Mouse (Mus musculus) CD4-positive helper T cell, adult 2 months (primary cell): ENCODE measurements around the gene Ppm1h.

Experiments
- DNase-seq: peaks from one replicate; pipeline ENCODE4 v3.0.0-alpha.2; 2012; ENCODE audit warnings: low read depth, missing footprints, low spot score

Gene Ppm1h

GRCm38 (mm10) chr10:122768204-122768892 lies 89.8 kb downstream of the Ppm1h start:
- DNase-seq, result no peak

- DNase-seq, result no peak
These were observed 90.4 kb downstream of the Ppm1h start for GRCm38 (mm10) chr10:122768893-122769341.

- no peak for DNase-seq
These were observed 91.8 kb downstream of the Ppm1h start for GRCm38 (mm10) chr10:122770337-122770736.

- DNase-seq, result no peak
These were observed 92.4 kb downstream of the Ppm1h start for GRCm38 (mm10) chr10:122770987-122771386.

GRCm38 (mm10) chr10:122774169-122774568 lies 95.6 kb downstream of the Ppm1h start:
- no peak for DNase-seq

- DNase-seq, result no peak
These were observed 98.9 kb downstream of the Ppm1h start for GRCm38 (mm10) chr10:122777436-122777835.

- no peak for DNase-seq
These were observed 99.5 kb downstream of the Ppm1h start for GRCm38 (mm10) chr10:122777939-122778655.

- DNase-seq, result no peak
These were observed 100.8 kb downstream of the Ppm1h start for GRCm38 (mm10) chr10:122779351-122779750.

GRCm38 (mm10) chr10:122782755-122783154 lies 104.2 kb downstream of the Ppm1h start:
- no peak for DNase-seq

- DNase-seq, result no peak
These were observed 111.1 kb downstream of the Ppm1h start for GRCm38 (mm10) chr10:122789648-122790170.

GRCm38 (mm10) chr10:122792021-122792966 lies 113.7 kb downstream of the Ppm1h start:
- DNase-seq, result peak; percentile 49

- no peak for DNase-seq
These were observed 114.6 kb downstream of the Ppm1h start for GRCm38 (mm10) chr10:122793193-122793592.

GRCm38 (mm10) chr10:122794187-122794850 lies 115.8 kb downstream of the Ppm1h start:
- peak; percentile 89 for DNase-seq

GRCm38 (mm10) chr10:122797955-122798354 lies 119.4 kb downstream of the Ppm1h start:
- DNase-seq, result peak; percentile 43

GRCm38 (mm10) chr10:122800003-122800731 lies 121.6 kb downstream of the Ppm1h start:
- peak; percentile 89 for DNase-seq

- DNase-seq, result peak; percentile 73
These were observed 122.2 kb downstream of the Ppm1h start for GRCm38 (mm10) chr10:122800732-122801110.

GRCm38 (mm10) chr10:122802218-122802617 lies 123.7 kb downstream of the Ppm1h start:
- DNase-seq, result no peak

- DNase-seq, result no peak
These were observed 124.3 kb downstream of the Ppm1h start for GRCm38 (mm10) chr10:122802901-122803300.

- peak; percentile 79 for DNase-seq
These were observed 125.3 kb downstream of the Ppm1h start for GRCm38 (mm10) chr10:122803906-122804305.

- no peak for DNase-seq
These were observed 127.3 kb downstream of the Ppm1h start for GRCm38 (mm10) chr10:122805866-122806265.
